Mouse (Mus musculus): ENCODE results near the gene Cntf. TPM values are rescaled to one million over a fixed set of nuclear protein-coding genes. Genes with fewer than 3 reads are reported as not detected.

Cntf gene
- total and polyA plus RNA-seq, 3 experiments = 1.6 to 3.6 (median 2.2) TPM

DNA sequence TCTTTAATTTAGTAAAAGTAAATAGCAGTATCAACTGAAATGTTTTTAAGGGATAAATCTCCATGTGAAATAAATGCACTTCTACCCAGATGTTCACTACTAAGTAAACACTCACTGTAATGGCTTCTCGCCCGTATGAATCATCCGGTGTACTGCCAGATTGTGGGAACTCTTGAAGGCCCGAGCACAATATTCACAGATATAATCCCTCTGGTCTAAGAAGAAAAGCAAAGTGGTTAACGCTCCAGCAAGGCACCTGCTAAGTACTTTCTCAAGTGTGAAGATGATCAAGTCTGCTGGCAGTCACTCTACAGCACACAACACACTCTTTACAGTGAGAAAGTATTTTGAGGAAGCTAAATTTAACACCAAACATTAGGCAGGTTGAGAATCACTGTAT, 5.5 kb upstream of the Cntf start:
- peaks cover 30 to 84% of the 10 kb centered on the region in 2 experiments for H3K36me3 ChIP-seq (replicated peaks in 1 of 2; ENCODE audit: control insufficient read depth in 1 of 2, insufficient read depth in 1 of 2, low read length in 1 of 2)
- H3K27me3 ChIP-seq (replicated peaks) = no peaks in the 10 kb centered on the region
- H3K9ac ChIP-seq (ENCODE audit: insufficient read depth, low read depth) = no peak overlapping the region
- no peak for DNase-seq (ENCODE audit: extremely low read depth)
- H3K4me1 ChIP-seq (ENCODE audit: control insufficient read depth in 1 of 2, insufficient read depth in 2 of 2) = no peaks in the 10 kb centered on the region
- H3K27ac ChIP-seq (ENCODE audit: insufficient read depth, low read depth) = no peak overlapping the region
- TF ChIP-seq CTCF (conservative IDR thresholded peaks at IDR 0.05 in 1 of 2, IDR thresholded peaks at IDR 0.05 in 1 of 2; ENCODE audit: low read depth in 2 of 2, low read length in 2 of 2) (no peak), ZC3H11A (IDR thresholded peaks at IDR 0.05; ENCODE audit: low read depth, low read length) (no peak), USF1 (IDR thresholded peaks at IDR 0.05; ENCODE audit: low read depth, low read length) (no peak), PAX5 (IDR thresholded peaks at IDR 0.05; ENCODE audit: low read length) (no peak), TCF12 (IDR thresholded peaks at IDR 0.05; ENCODE audit: low read depth, low read length) (no peak), GABPA (IDR thresholded peaks at IDR 0.05; ENCODE audit: insufficient replicate concordance, low read depth, low read length) (no peak), IRF4 (IDR thresholded peaks at IDR 0.05; ENCODE audit: low read depth, low read length) (no peak), UBTF (IDR thresholded peaks at IDR 0.05; ENCODE audit: low read depth, low read length) (no peak)
- no peak overlapping the region for H3K4me3 ChIP-seq (replicated peaks in 1 of 3; ENCODE audit: low read depth in 2 of 3, low read length in 2 of 3, poor library complexity in 1 of 3)
- no peaks in the 10 kb centered on the region for H3K9me3 ChIP-seq (replicated peaks; ENCODE audit: low read length)
- dilution Hi-C loops (cut with MboI; ENCODE audit: extremely low pct_ligation_motif_present, extremely low pct_unique_long_range_greater_than_20kb, low sequenced_read_pairs) = no loop called here
- peaks cover 10% of the 10 kb centered on the region for H3K79me2 ChIP-seq (replicated peaks; ENCODE audit: control insufficient read depth, extremely low read depth, insufficient read depth, poor library complexity, severe bottlenecking)
- in situ Hi-C loops (cut with MboI; ENCODE audit: low pct_ligation_motif_present, low pct_unique_long_range_greater_than_20kb, low sequenced_read_pairs) = no loop called here
- H3K4me2 ChIP-seq (ENCODE audit: insufficient read depth, low read depth, poor library complexity, severe bottlenecking) = no peak overlapping the region

DNA sequence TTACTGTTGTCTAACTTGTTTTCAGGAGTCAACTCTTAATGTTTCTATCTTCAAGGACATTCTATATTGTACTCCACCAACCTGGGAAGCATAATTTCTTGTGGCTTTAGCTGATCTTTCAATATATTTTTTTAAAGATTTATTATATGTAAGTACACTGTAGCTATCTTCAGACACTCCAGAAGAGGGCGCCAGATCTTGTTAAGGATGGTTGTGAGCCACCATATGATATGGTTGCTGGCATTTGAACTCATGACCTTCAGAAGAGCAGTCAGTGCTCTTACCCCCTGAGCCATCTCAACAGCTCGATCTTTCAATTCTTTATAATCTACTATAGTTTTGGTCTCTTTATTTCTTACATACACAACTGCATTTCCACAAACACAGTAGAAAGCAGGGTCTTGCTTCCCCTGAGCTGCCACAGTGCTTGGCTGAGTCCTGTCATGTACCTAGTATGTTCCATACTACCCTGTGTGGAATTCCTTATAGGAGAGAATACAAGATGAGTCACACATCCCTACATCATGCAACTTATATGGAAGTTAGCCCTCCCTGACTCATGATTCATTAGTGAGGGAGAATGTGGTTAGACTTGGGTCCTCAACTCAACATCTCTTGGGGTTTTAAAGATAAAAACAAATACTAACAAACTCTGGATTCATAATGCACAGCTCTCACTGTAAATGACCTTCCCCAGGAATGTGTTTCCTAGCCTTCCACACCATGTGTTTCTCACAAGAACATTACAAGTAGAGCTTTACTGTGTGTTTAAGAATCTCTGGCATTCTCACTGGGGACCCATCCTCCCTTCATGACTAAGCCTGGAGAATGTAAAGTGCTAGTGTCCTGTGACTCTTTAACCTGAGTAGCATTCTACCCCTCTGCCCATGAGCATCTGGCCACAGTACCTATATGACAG, 3.0 kb downstream of the Cntf start:
- no peaks in the 10 kb centered on the region for H3K9me3 ChIP-seq (replicated peaks; ENCODE audit: low read length)
- peaks cover 29 to 52% of the 10 kb centered on the region in 2 experiments for H3K36me3 ChIP-seq (replicated peaks in 1 of 2; ENCODE audit: control insufficient read depth in 1 of 2, insufficient read depth in 1 of 2, low read length in 1 of 2)
- DNase-seq (ENCODE audit: extremely low read depth) = peak; percentile 13
- no peak overlapping the region for H3K4me2 ChIP-seq (ENCODE audit: insufficient read depth, low read depth, poor library complexity, severe bottlenecking)
- H3K4me3 ChIP-seq (replicated peaks in 1 of 3; ENCODE audit: low read depth in 2 of 3, low read length in 2 of 3, poor library complexity in 1 of 3) = no peak overlapping the region
- H3K79me2 ChIP-seq (replicated peaks; ENCODE audit: control insufficient read depth, extremely low read depth, insufficient read depth, poor library complexity, severe bottlenecking) = 0 out of 2 replicates have a peak, but pooled peaks cover 2% of the 10 kb centered on the region
- TF ChIP-seq ZKSCAN1 (IDR thresholded peaks at IDR 0.05; ENCODE audit: borderline replicate concordance, low read depth, low read length) = no peak
- TF ChIP-seq ETS1 (conservative IDR thresholded peaks at IDR 0.05; ENCODE audit: low read depth, low read length) = no peak
- TF ChIP-seq POLR2A (IDR thresholded peaks at IDR 0.05; ENCODE audit: low read depth, low read length) = no peak
- no peak for TF ChIP-seq USF2 (conservative IDR thresholded peaks at IDR 0.05; ENCODE audit: low read depth, low read length)
- no peak for TF ChIP-seq USF1 (IDR thresholded peaks at IDR 0.05; ENCODE audit: low read depth, low read length)
- TF ChIP-seq PAX5 (IDR thresholded peaks at IDR 0.05; ENCODE audit: low read length) = no peak
- TF ChIP-seq NRF1 (IDR thresholded peaks at IDR 0.05; ENCODE audit: low read depth, low read length) = no peak
- TF ChIP-seq MAFK (IDR thresholded peaks at IDR 0.05; ENCODE audit: insufficient replicate concordance, low read length) = no peak
- TF ChIP-seq CTCF (conservative IDR thresholded peaks at IDR 0.05 in 1 of 2, IDR thresholded peaks at IDR 0.05 in 1 of 2; ENCODE audit: low read depth in 2 of 2, low read length in 2 of 2) = peak in 1 of 2 experiments; percentile 58; a peak in 2 of 4 replicates
- TF ChIP-seq IRF4 (IDR thresholded peaks at IDR 0.05; ENCODE audit: low read depth, low read length) = no peak
- TF ChIP-seq JUN (IDR thresholded peaks at IDR 0.05; ENCODE audit: insufficient read depth, low read depth, low read length) = no peak
- peak; percentile 44 for TF ChIP-seq SMC3 (IDR thresholded peaks at IDR 0.05; ENCODE audit: low read depth, low read length)
- TF ChIP-seq GABPA (IDR thresholded peaks at IDR 0.05; ENCODE audit: insufficient replicate concordance, low read depth, low read length) = no peak
- peak; percentile 28 for TF ChIP-seq RAD21 (IDR thresholded peaks at IDR 0.05; ENCODE audit: low read depth, low read length)
- no peak for TF ChIP-seq KAT2A (IDR thresholded peaks at IDR 0.05; ENCODE audit: insufficient replicate concordance, low read length)
- no peak for TF ChIP-seq ZMIZ1 (IDR thresholded peaks at IDR 0.05; ENCODE audit: low read depth, low read length)
- TF ChIP-seq BHLHE40 (IDR thresholded peaks at IDR 0.05; ENCODE audit: low read depth, low read length) = no peak
- no peak overlapping the region for H3K27ac ChIP-seq (ENCODE audit: insufficient read depth, low read depth)
- no peak overlapping the region for H3K9ac ChIP-seq (ENCODE audit: insufficient read depth, low read depth)
- H3K27me3 ChIP-seq (replicated peaks) = no peaks in the 10 kb centered on the region
- in situ Hi-C loops (cut with MboI; ENCODE audit: low pct_ligation_motif_present, low pct_unique_long_range_greater_than_20kb, low sequenced_read_pairs) = no loop called here
- dilution Hi-C loops (cut with MboI; ENCODE audit: extremely low pct_ligation_motif_present, extremely low pct_unique_long_range_greater_than_20kb, low sequenced_read_pairs) = no loop called here
- H3K4me1 ChIP-seq (ENCODE audit: control insufficient read depth in 1 of 2, insufficient read depth in 2 of 2) = no peaks in the 10 kb centered on the region

All from CH12.LX (cell line).